Mouse (Mus musculus): Measurements from ENCODE around the gene Fezf2. TPM values are rescaled to one million over a fixed set of nuclear protein-coding genes. Genes with fewer than 3 reads are reported as not detected.

The Fezf2 gene
- polyA plus RNA-seq, 1 experiment, result not detected

- Histone ChIP-seq H3K4me3 (ENCODE audit: insufficient read depth, low read length) (no peak overlapping the region), H3K27ac (ENCODE audit: insufficient read depth, low read depth, low read length) (no peak overlapping the region), H3K4me1 (ENCODE audit: control insufficient read depth, insufficient read depth, low read length) (peaks cover 6% of the 10 kb centered on the region; the same call in 1 of the 2 replicates)
- TF ChIP-seq POLR2A (IDR thresholded peaks at IDR 0.05; ENCODE audit: borderline replicate concordance, low read depth, low read length) (no peak), CTCF (IDR thresholded peaks at IDR 0.05; ENCODE audit: low read depth, low read length) (no peak)
Observed at GRCm38 (mm10) chr14:12375451-12375850, 27.5 kb upstream of the Fezf2 start.

DNA sequence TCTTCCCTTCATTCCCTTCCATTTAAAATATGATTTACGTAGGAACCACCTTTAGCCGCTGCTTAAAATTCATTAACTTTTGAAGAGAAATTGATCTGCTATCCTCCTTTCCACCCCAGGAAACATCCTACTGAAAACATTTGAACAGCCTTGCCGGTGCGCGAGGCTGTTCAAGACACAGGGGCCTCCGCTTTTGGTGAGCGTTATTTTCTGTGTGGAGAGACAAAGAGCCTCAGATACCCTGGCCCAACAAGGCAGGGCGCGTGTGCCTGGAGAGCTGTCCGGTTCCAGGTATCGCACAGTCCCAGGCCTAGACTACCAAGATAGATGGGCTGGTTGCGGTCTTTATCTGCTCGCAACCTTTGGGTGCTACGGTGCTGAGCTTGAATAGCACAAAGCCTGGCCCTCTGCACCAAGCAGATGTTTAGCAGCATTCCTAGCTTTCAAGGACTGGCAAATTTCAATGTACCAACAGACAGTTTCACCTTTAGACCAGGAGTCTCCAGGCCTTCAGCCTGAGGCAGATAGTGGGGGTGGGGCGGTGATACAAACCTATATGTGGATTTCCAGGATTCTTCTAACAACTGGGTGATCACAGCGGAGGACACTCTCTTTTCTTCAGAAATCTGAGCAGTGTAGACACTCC, 2.4 kb upstream of the Fezf2 start:
- TF ChIP-seq POLR2A (IDR thresholded peaks at IDR 0.05; ENCODE audit: borderline replicate concordance, low read depth, low read length) (no peak), CTCF (IDR thresholded peaks at IDR 0.05; ENCODE audit: low read depth, low read length) (no peak)
- Histone ChIP-seq H3K4me3 (ENCODE audit: insufficient read depth, low read length) (no peak overlapping the region), H3K27ac (ENCODE audit: insufficient read depth, low read depth, low read length) (no peak overlapping the region), H3K4me1 (ENCODE audit: control insufficient read depth, insufficient read depth, low read length) (no peaks in the 10 kb centered on the region)

DNA sequence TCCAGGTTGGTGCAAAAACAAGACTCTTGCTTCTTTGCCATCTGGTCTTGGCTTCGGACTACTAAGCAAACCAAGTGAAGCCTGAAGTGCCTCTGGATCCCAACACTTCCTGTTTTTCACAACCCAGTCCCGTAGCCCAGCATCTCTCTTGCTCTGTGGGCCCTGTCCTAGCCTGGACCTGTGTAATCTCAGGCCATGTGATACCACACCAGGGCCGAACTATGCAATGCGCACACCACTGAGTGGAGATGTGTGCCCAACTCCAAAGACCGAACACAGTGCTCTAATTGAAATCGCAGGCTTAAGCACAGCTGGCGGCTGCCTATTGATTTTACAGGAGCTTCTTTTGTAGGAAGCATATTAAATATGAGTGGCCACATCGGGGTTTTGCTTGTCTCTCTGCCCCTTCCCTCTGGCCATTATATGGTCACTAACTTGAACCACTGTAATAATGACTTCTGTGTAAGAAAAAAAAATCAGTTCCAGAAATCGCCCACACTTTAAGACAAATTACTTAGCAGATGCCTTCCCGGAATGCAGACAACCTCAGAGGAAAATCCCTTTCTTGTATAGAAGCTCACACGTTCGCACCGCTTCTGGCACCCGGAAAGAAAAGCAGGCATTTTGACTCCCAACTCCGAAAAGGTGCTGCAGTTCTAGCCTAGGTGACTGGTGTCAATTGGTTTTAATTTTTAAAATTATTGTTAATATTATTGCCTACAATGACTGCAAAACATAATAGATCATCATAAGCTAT, 1.5 kb upstream of the Fezf2 start:
- Histone ChIP-seq H3K27ac (ENCODE audit: insufficient read depth, low read depth, low read length) (no peak overlapping the region), H3K4me3 (ENCODE audit: insufficient read depth, low read length) (no peak overlapping the region), H3K4me1 (ENCODE audit: control insufficient read depth, insufficient read depth, low read length) (no peaks in the 10 kb centered on the region)
- TF ChIP-seq POLR2A (IDR thresholded peaks at IDR 0.05; ENCODE audit: borderline replicate concordance, low read depth, low read length) (no peak), CTCF (IDR thresholded peaks at IDR 0.05; ENCODE audit: low read depth, low read length) (no peak)

DNA sequence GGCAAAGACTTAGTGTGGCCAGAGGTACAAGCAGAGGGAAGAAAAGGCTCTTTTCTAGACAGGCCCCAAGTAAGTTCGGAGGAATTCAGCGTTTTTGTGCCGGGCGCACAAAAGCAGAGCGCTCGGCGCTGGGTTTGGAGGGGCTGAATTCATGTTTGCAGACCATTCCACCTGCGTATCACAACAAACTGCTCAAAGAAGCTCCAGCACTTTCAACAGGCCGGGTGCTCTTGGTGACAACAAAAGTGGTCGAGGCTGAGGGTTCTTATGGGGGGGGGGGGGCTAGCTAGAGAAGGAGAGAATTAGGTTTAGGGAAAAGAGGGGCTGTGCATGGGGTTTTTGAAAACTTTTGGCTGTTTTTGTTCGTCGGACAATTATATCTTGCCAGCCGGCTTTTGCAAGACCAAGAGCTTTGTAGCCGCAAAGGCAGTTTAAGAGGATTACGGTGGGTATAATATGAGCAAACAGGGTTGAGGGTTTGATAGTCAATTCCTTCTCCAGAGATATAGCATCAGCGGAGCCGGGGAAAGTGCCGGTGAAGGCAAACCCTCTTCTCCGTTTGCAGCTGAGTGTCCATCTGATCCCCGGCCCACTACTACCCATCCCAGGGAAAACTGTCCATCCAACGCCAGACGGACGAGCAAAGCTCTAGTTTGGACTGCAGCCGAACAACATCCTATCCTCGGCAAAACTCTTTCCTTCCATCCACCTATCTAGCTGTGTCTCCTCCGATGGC, 956 bp downstream of the Fezf2 start:
- Histone ChIP-seq H3K4me1 (ENCODE audit: control insufficient read depth, insufficient read depth, low read length) (peaks cover 3% of the 10 kb centered on the region), H3K27ac (ENCODE audit: insufficient read depth, low read depth, low read length) (no peak overlapping the region), H3K4me3 (ENCODE audit: insufficient read depth, low read length) (peak overlapping the region; percentile 55; the same call in 1 of the 2 replicates)
- TF ChIP-seq POLR2A (IDR thresholded peaks at IDR 0.05; ENCODE audit: borderline replicate concordance, low read depth, low read length), result no peak
- TF ChIP-seq CTCF (IDR thresholded peaks at IDR 0.05; ENCODE audit: low read depth, low read length), result no peak

GRCm38 (mm10) chr14:12346011-12346864, 1.8 kb downstream of the Fezf2 start:
- H3K4me1 ChIP-seq (ENCODE audit: control insufficient read depth, insufficient read depth, low read length), result peaks cover 3% of the 10 kb centered on the region
- H3K4me3 ChIP-seq (ENCODE audit: insufficient read depth, low read length), result peak overlapping the region; percentile 55
- TF ChIP-seq CTCF (IDR thresholded peaks at IDR 0.05; ENCODE audit: low read depth, low read length), result no peak
- H3K27ac ChIP-seq (ENCODE audit: insufficient read depth, low read depth, low read length), result no peak overlapping the region

- Histone ChIP-seq H3K27ac (ENCODE audit: insufficient read depth, low read depth, low read length) (no peak overlapping the region), H3K4me1 (ENCODE audit: control insufficient read depth, insufficient read depth, low read length) (peaks cover 8% of the 10 kb centered on the region), H3K4me3 (ENCODE audit: insufficient read depth, low read length) (no peak overlapping the region)
- no peak for TF ChIP-seq POLR2A (IDR thresholded peaks at IDR 0.05; ENCODE audit: borderline replicate concordance, low read depth, low read length)
Observed at GRCm38 (mm10) chr14:12345241-12345921, 2.6 kb downstream of the Fezf2 start.

DNA sequence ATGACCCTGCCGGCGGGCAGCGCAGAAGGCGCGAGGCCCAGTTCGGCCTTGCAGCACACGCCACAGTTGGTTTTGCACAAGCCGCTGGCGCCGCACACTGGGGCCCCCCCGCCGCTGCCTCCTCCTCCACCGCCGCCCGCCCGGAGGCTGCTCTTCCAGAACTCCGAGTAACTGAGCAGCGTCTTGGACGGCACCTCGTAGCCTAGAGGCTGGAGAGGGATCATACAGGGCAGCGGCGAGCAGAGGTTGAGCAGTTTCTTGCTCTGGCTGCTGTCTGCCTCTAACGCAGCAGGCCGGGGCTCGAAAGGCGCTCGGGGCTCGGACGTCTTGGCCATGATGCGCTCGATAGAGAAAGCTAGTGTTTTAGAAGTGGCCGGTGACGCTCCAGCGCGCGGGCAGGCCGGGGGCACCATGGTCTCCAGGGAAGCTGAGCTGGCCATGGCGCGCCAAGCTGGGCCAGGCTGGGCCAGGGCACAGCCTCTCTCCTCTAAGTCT, 3.2 kb downstream of the Fezf2 start:
- no peak for TF ChIP-seq CTCF (IDR thresholded peaks at IDR 0.05; ENCODE audit: low read depth, low read length)
- no peak for TF ChIP-seq POLR2A (IDR thresholded peaks at IDR 0.05; ENCODE audit: borderline replicate concordance, low read depth, low read length)
- H3K4me3 ChIP-seq (ENCODE audit: insufficient read depth, low read length), result no peak overlapping the region
- H3K27ac ChIP-seq (ENCODE audit: insufficient read depth, low read depth, low read length), result no peak overlapping the region
- H3K4me1 ChIP-seq (ENCODE audit: control insufficient read depth, insufficient read depth, low read length), result peaks cover 11% of the 10 kb centered on the region

DNA sequence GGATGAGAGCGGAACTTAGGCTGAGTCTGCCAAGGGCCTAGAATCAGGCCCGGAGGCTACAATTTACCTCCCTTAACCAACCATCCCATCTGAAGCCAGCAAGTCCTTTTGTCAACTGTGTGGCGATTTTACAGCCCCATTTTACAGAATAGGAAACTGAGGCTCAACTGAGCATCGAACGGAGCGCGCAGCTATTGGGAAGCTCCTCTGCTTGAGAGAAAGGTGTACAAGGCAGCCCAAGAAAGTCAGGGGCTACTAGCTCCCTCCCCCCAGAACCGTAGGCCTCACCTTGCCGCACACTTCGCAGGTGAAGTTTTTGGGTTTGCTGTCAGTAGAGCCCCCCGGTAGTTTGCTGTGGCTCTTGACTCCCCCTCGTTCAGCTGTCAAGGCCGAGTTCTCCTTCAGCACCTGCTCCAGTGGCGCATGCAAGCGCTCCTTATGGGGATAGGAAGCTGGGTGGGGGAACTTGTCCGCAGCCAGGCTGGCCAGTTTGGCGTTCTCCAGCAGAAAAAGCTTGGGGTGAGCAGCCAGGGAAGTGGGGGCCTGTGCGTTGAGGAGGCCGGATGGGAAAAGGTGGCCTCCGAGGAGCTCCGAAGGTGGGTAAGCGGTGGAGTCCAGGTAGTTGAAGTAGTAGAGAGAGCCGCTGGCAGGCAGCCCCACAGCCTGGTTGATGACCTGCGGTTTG, 3.8 kb downstream of the Fezf2 start:
- no peak for TF ChIP-seq CTCF (IDR thresholded peaks at IDR 0.05; ENCODE audit: low read depth, low read length)
- TF ChIP-seq POLR2A (IDR thresholded peaks at IDR 0.05; ENCODE audit: borderline replicate concordance, low read depth, low read length), result no peak
- Histone ChIP-seq H3K4me3 (ENCODE audit: insufficient read depth, low read length) (no peak overlapping the region), H3K4me1 (ENCODE audit: control insufficient read depth, insufficient read depth, low read length) (peaks cover 11% of the 10 kb centered on the region), H3K27ac (ENCODE audit: insufficient read depth, low read depth, low read length) (no peak overlapping the region)
